ENCODE assay signal across 8 mouse cellular contexts in the genomic region with DNA sequence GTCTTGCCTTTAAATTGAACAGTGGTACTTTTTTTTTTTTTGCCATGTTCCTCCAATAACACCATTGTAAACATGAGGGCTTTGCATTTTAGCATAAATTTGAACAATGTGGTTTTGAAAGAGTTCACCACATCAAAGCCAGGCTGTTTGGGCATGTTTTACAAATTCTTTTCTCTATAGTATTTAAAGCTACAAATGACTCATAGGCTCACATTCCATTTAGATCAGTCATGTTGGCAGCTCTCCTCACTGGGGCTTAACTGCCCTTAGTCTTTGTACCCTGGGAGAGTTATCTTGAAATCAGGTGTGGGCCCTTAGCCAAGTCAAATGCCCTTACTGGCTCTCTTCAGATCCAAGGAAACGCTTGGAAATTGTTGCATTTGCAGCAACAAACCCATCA.
DNase-seq lines count a peak whose midpoint lies in the region; ATAC-seq and TF ChIP-seq lines count a peak whose summit lies in the region.

No protein-coding gene starts in this region.

- TF ChIP-seq CTCF in liver, postnatal 0 days (IDR thresholded peaks at IDR 0.05; ENCODE audit: low read depth) = no peak
- no peak for TF ChIP-seq CTCF in gastrocnemius, adult 2 months (IDR thresholded peaks at IDR 0.05)

- no peaks in the 10 kb centered on the region for H3K36me3 ChIP-seq in liver, postnatal 0 days (replicated peaks; ENCODE audit: insufficient read depth, low read length)
- H3K36me3 ChIP-seq in liver, embryonic 12.5 days = no peaks in the 10 kb centered on the region

- no peak overlapping the region for H3K4me3 ChIP-seq in liver, postnatal 0 days (ENCODE audit: low read depth, low read length)
- no peak overlapping the region for H3K4me3 ChIP-seq in liver, embryonic 12.5 days
- no peak overlapping the region for H3K4me3 ChIP-seq in gastrocnemius, adult 2 months

- WGBS in liver, postnatal 0 days (ENCODE audit: insufficient replicate concordance) = 26% methylated on average over 1 of the region's 1 CpGs
- 55% methylated on average over 1 of the region's 1 CpGs for WGBS in liver, embryonic 12.5 days (ENCODE audit: insufficient replicate concordance)

- no peak for TF ChIP-seq EP300 in liver, postnatal 0 days (IDR thresholded peaks at IDR 0.05; ENCODE audit: low read depth)

- peak; percentile 87 for ATAC-seq in liver, postnatal 0 days
- no peak for ATAC-seq in liver, embryonic 12.5 days

- H3K9me3 ChIP-seq in liver, postnatal 0 days (ENCODE audit: low read length) = no peaks in the 10 kb centered on the region
- no peaks in the 10 kb centered on the region for H3K9me3 ChIP-seq in liver, embryonic 12.5 days (replicated peaks)

- intact Hi-C loops in gastrocnemius, adult 2 months (cut with DNase I) = no loop called here

- H3K27ac ChIP-seq in liver, postnatal 0 days (ENCODE audit: low read depth) = no peak overlapping the region
- H3K27ac ChIP-seq in liver, embryonic 12.5 days = no peak overlapping the region
- H3K27ac ChIP-seq in gastrocnemius, adult 2 months = no peak overlapping the region; the same call in 1 of the 2 replicates

- no peaks in the 10 kb centered on the region for H3K27me3 ChIP-seq in liver, postnatal 0 days (ENCODE audit: insufficient read depth, low read length)
- H3K27me3 ChIP-seq in liver, embryonic 12.5 days (replicated peaks) = no peaks in the 10 kb centered on the region

- H3K4me1 ChIP-seq in liver, postnatal 0 days (ENCODE audit: insufficient read depth) = no peaks in the 10 kb centered on the region
- no peaks in the 10 kb centered on the region for H3K4me1 ChIP-seq in liver, embryonic 12.5 days

- DNase-seq in liver, postnatal 0 days = peak; percentile 42
- DNase-seq in adrenal gland, adult 2 months = peak; percentile 78
- peak; percentile 73 to 76 for DNase-seq in kidney, adult 8-10 months
- DNase-seq in lung, postnatal 36 days = peak; percentile 85
- DNase-seq in gastrocnemius, postnatal 25 days = no peak
- no peak for DNase-seq in gastrocnemius, adult 2 months
- no peak for DNase-seq in thymus, postnatal 36 days

- no peak overlapping the region for H3K4me2 ChIP-seq in liver, postnatal 0 days (ENCODE audit: low read depth, low read length)
- no peak overlapping the region for H3K4me2 ChIP-seq in liver, embryonic 12.5 days

- H3K9ac ChIP-seq in liver, postnatal 0 days (replicated peaks) = no peak overlapping the region
- H3K9ac ChIP-seq in liver, embryonic 12.5 days = no peak overlapping the region

Comparison
In these comparisons a context has a peak if more than half of its experiments do, and no peak if none do; other contexts are left out.
1. DNase-seq: peak in liver, postnatal 0 days (single experiment), adrenal gland, adult 2 months (single experiment), kidney, adult 8-10 months (2 of 2) and lung, postnatal 36 days (single experiment); none in gastrocnemius, postnatal 25 days (single experiment), gastrocnemius, adult 2 months (single experiment) and thymus, postnatal 36 days (0 of 2).